In the genomic region with DNA sequence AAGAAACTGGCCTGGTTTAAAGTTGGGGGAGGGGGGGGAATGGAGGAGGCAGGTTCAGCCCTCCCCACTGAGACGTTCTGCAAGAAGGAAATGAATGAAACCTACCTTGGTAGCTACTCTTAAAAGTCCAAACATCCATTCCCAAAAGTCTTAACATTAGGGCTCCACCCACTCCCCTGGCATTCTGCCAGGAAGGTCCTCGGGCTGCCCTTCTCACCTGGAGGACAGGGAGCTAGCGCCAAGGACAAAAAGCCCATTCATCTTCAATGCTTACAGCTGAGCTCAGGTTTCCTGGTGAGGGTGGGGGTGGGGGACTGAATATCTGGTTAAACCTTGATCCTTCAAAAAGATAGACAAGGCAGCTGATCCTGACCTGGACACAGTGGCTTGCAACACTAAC, we compare ENCODE assay signal across 10 mouse cellular contexts. TPM values are rescaled to one million over a fixed set of nuclear protein-coding genes. Genes with fewer than 3 reads are reported as not detected.
DNase-seq lines count a peak whose midpoint lies in the region; ATAC-seq and TF ChIP-seq lines count a peak whose summit lies in the region.
"Had no signal": no experiment of that assay in that cellular context is flagged by ENCODE, and none has a peak within 500 bp of the region (broad histone marks: within the 10 kb centered on the region; RNA-seq: fewer than 3 reads in every experiment).

No protein-coding gene starts in this region.

- peak overlapping the region; percentile 67; the same call in 1 of the 2 replicates for H3K27ac ChIP-seq in cerebellum, adult 2 months (ENCODE audit: insufficient read depth, low read length)
- H3K27ac ChIP-seq in intestine, postnatal 0 days (ENCODE audit: low read depth, low read length): peak overlapping the region; percentile 86
- H3K27ac ChIP-seq in limb, embryonic 14.5 days (replicated peaks; ENCODE audit: low read depth, low read length): 0 out of 2 replicates have a peak overlapping the region, but pooled peaks have one; percentile 35
- H3K27ac ChIP-seq: midbrain, embryonic 15.5 days had no signal

- 28% methylated on average over 3 of the region's 3 CpGs for WGBS in cerebellum, adult 2 months
- 16% methylated on average over 3 of the region's 3 CpGs for WGBS in intestine, postnatal 0 days
- 36% methylated on average over 3 of the region's 3 CpGs for WGBS in limb, embryonic 14.5 days

- H3K4me2 ChIP-seq in intestine, postnatal 0 days (replicated peaks; ENCODE audit: low read depth): no peak overlapping the region; the same call in 1 of the 2 replicates
- no peak overlapping the region for H3K4me2 ChIP-seq in limb, embryonic 14.5 days (replicated peaks; ENCODE audit: low read depth, low read length, severe bottlenecking)
- H3K4me2 ChIP-seq: midbrain, embryonic 15.5 days had no signal

- H3K9me3 ChIP-seq in E14TG2a.4 (ENCODE audit: low read length): no peaks in the 10 kb centered on the region
- H3K9me3 ChIP-seq in intestine, postnatal 0 days (ENCODE audit: control insufficient read depth): no peaks in the 10 kb centered on the region
- H3K9me3 ChIP-seq in limb, embryonic 14.5 days (ENCODE audit: control insufficient read depth, low read length): no peaks in the 10 kb centered on the region
- H3K9me3 ChIP-seq: midbrain, embryonic 15.5 days had no signal

- no peak overlapping the region for H3K9ac ChIP-seq in intestine, postnatal 0 days (ENCODE audit: low read depth, low read length)
- H3K9ac ChIP-seq in limb, embryonic 14.5 days (ENCODE audit: low read depth, low read length, severe bottlenecking): no peak overlapping the region
- H3K9ac ChIP-seq: midbrain, embryonic 15.5 days had no signal

- TF ChIP-seq POLR2A in cerebellum, adult 2 months (IDR thresholded peaks at IDR 0.05; ENCODE audit: borderline replicate concordance, insufficient read depth, low read length): no peak
- no peak for TF ChIP-seq POLR2A in limb, embryonic 14.5 days (IDR thresholded peaks at IDR 0.05; ENCODE audit: borderline replicate concordance, extremely low read depth, insufficient read depth, insufficient read length)

- H3K4me3 ChIP-seq in cerebellum, adult 2 months (replicated peaks; ENCODE audit: insufficient read depth, low read depth, low read length): no peak overlapping the region
- peak overlapping the region; percentile 37 for H3K4me3 ChIP-seq in E14TG2a.4 (replicated peaks; ENCODE audit: low read length)
- no peak overlapping the region for H3K4me3 ChIP-seq in intestine, postnatal 0 days (ENCODE audit: low read depth, low read length)
- H3K4me3 ChIP-seq in limb, embryonic 14.5 days (replicated peaks; ENCODE audit: low read length): no peak overlapping the region
- H3K4me3 ChIP-seq: midbrain, embryonic 15.5 days had no signal

- H3K4me1 ChIP-seq in cerebellum, adult 2 months (ENCODE audit: control insufficient read depth, insufficient read depth, low read length): peaks cover 39% of the 10 kb centered on the region
- peaks cover 96% of the 10 kb centered on the region for H3K4me1 ChIP-seq in E14TG2a.4 (replicated peaks; ENCODE audit: low read depth, low read length)
- H3K4me1 ChIP-seq in intestine, postnatal 0 days (replicated peaks; ENCODE audit: control insufficient read depth, insufficient read depth, low read length): peaks cover 40% of the 10 kb centered on the region
- peaks cover 36% of the 10 kb centered on the region for H3K4me1 ChIP-seq in limb, embryonic 14.5 days (ENCODE audit: control insufficient read depth, insufficient read depth, low read length)

- ATAC-seq in intestine, postnatal 0 days: no peak
- ATAC-seq in limb, embryonic 14.5 days (ENCODE audit: low FRiP score, low read depth): 0 out of 2 replicates have a peak, but pooled peaks have one; percentile 11
- no peak for ATAC-seq in frontal cortex, adult (ENCODE audit: low TSS enrichment)
- ATAC-seq: midbrain, embryonic 15.5 days had no signal

- TF ChIP-seq CTCF in cerebellum, adult 2 months (IDR thresholded peaks at IDR 0.05; ENCODE audit: borderline replicate concordance, insufficient read depth, low read depth, low read length): no peak
- no peak for TF ChIP-seq CTCF in E14TG2a.4 (conservative IDR thresholded peaks at IDR 0.05; ENCODE audit: low read length)
- TF ChIP-seq CTCF in intestine, postnatal 0 days (IDR thresholded peaks at IDR 0.05; ENCODE audit: low read depth): no peak

- DNase-seq in cerebellum, adult 2 months: no peak
- no peak for DNase-seq in cerebellum, postnatal 4 days (ENCODE audit: low spot score in 2 of 2)
- DNase-seq in limb, embryonic 14.5 days (ENCODE audit: low spot score): no peak
- no peak for DNase-seq in right cerebral cortex, adult 18-20 months
- DNase-seq in adrenal gland, adult 18-20 months (ENCODE audit: low spot score in 2 of 2): no peak
- DNase-seq: retina, postnatal 1 day had no signal

- peaks cover 78% of the 10 kb centered on the region for H3K36me3 ChIP-seq in E14TG2a.4 (ENCODE audit: insufficient read depth, low read length)
- peaks cover 3% of the 10 kb centered on the region; the same call in 1 of the 2 replicates for H3K36me3 ChIP-seq in intestine, postnatal 0 days (ENCODE audit: control insufficient read depth, insufficient read depth)
- H3K36me3 ChIP-seq in limb, embryonic 14.5 days (ENCODE audit: control insufficient read depth, insufficient read depth, low read length): peaks cover 5% of the 10 kb centered on the region; the same call in 1 of the 2 replicates
- H3K36me3 ChIP-seq: midbrain, embryonic 15.5 days had no signal

- no peaks in the 10 kb centered on the region for H3K27me3 ChIP-seq in cerebellum, adult 2 months (ENCODE audit: control insufficient read depth, insufficient read depth, low read length)
- H3K27me3 ChIP-seq in E14TG2a.4 (ENCODE audit: insufficient read depth, low read length): no peaks in the 10 kb centered on the region
- H3K27me3 ChIP-seq in intestine, postnatal 0 days (replicated peaks; ENCODE audit: control insufficient read depth, insufficient read depth, low read length): no peaks in the 10 kb centered on the region
- no peaks in the 10 kb centered on the region for H3K27me3 ChIP-seq in limb, embryonic 14.5 days (ENCODE audit: control insufficient read depth, insufficient read depth, low read length)
- H3K27me3 ChIP-seq: midbrain, embryonic 15.5 days had no signal

RNA-seq across cellular contexts. Expression of a gene that starts 32.8 kb away (rescaled TPM):
- 129 and 135 TPM in 2 replicates for polyA plus RNA-seq in cerebellum, adult 2 months (2012; rRNA removed)
- polyA plus RNA-seq in intestine, postnatal 0 days (2015; fragmentation: Nextera tagmentation; extraction: Ambion mirVana): 293 and 319 TPM in 2 replicates
- 268 and 299 TPM in 2 replicates for polyA plus RNA-seq in limb, embryonic 14.5 days (2012; rRNA removed)
- 295 and 304 TPM in 2 replicates for polyA plus RNA-seq in limb, embryonic 14.5 days (2014; fragmentation: Nextera tagmentation; extraction: Ambion mirVana)
- 100 to 1,000 TPM; 197 to 233 TPM for total RNA-seq in adrenal gland, adult 18-20 months (2021)

RNA-seq across cellular contexts. Expression of a gene that starts 48.2 kb away (rescaled TPM):
- polyA plus RNA-seq in cerebellum, adult 2 months (2012; rRNA removed): 0.41 and 0.46 TPM in 2 replicates
- polyA plus RNA-seq in intestine, postnatal 0 days (2015; fragmentation: Nextera tagmentation; extraction: Ambion mirVana): 0.25 and 0.37 TPM in 2 replicates
- 0.19 and 0.25 TPM in 2 replicates for polyA plus RNA-seq in limb, embryonic 14.5 days (2012; rRNA removed)
- 0.58 and 0.94 TPM in 2 replicates for polyA plus RNA-seq in limb, embryonic 14.5 days (2014; fragmentation: Nextera tagmentation; extraction: Ambion mirVana)
- under 1 TPM; 0.16 to 0.17 TPM for total RNA-seq in adrenal gland, adult 18-20 months (2021)

RNA-seq across cellular contexts. Expression of a gene that starts 52.3 kb away (rescaled TPM):
- polyA plus RNA-seq in cerebellum, adult 2 months (2012; rRNA removed): 322 and 331 TPM in 2 replicates
- polyA plus RNA-seq in intestine, postnatal 0 days (2015; fragmentation: Nextera tagmentation; extraction: Ambion mirVana): 282 and 286 TPM in 2 replicates
- polyA plus RNA-seq in limb, embryonic 14.5 days (2012; rRNA removed): 473 and 518 TPM in 2 replicates
- 450 TPM in 2 replicates for polyA plus RNA-seq in limb, embryonic 14.5 days (2014; fragmentation: Nextera tagmentation; extraction: Ambion mirVana)
- 100 to 1,000 TPM; 227 to 253 TPM for total RNA-seq in adrenal gland, adult 18-20 months (2021)

RNA-seq across cellular contexts. Expression of a gene that starts 52.5 kb away (rescaled TPM):
- polyA plus RNA-seq in cerebellum, adult 2 months (2012; rRNA removed): 1.2 and 1.3 TPM in 2 replicates
- polyA plus RNA-seq in intestine, postnatal 0 days (2015; fragmentation: Nextera tagmentation; extraction: Ambion mirVana): 1.5 and 1.6 TPM in 2 replicates
- polyA plus RNA-seq in limb, embryonic 14.5 days (2012; rRNA removed): 9.3 and 9.5 TPM in 2 replicates
- 6.4 and 7.0 TPM in 2 replicates for polyA plus RNA-seq in limb, embryonic 14.5 days (2014; fragmentation: Nextera tagmentation; extraction: Ambion mirVana)
- total RNA-seq in adrenal gland, adult 18-20 months (2021): 1 to 10 TPM in 1 of 2 experiments, under 1 TPM in 1; 0.96 to 2.4 TPM

Comparison
In these comparisons a context has a peak if more than half of its experiments do, and no peak if none do; other contexts are left out.
1. H3K27ac ChIP-seq: peak in every context shown above with its lines; median percentile 86 in intestine, postnatal 0 days; 67 in cerebellum, adult 2 months; 35 in limb, embryonic 14.5 days.